Mouse (Mus musculus): ENCODE data around the gene Papss2. TPM values are rescaled to one million over a fixed set of nuclear protein-coding genes. Genes with fewer than 3 reads are reported as not detected.
A peak's percentile ranks its signal among the peaks of the same experiment; 100 is the strongest.

Gene Papss2
- polyA plus RNA-seq, 1 experiment from 2014 or later = 26.6 TPM

DNA sequence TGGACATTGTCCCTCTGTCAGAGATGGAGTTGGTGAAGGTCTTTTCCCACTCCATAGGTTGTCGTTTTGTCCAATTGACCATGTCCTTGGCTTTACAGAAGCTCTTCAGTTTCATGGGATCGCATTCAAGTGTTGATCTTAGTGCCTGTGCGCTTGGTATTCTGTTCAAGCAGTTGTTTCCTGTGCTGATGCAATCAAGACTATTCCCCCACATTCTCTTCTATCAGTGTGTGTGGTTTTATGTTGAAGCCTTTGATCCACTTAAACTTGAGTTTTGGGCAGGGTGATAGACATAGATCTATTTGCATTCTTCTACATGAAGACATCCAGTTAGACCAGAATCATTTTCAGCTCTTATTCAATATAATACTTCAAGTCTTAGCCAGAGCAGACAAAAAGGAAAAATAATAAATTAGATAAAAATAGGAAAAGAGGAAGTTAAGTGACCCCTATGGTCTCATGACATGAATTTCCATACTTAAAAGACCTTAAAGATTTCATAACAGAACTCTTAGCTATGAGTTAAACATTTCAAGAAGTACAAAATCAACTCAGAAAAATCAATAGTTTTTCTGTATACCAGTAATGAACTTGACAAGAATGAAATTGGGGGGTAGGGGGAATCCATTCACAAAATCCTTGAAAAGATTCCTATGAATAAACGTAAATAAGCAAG, 12.4 kb upstream of the Papss2 start:
- 0 out of 2 replicates have a peak, but pooled peaks cover 3% of the 10 kb centered on the region for H3K9me3 ChIP-seq (ENCODE audit: control insufficient read depth, low read length)
- H3K4me3 ChIP-seq (ENCODE audit: low read depth, low read length) = no peak overlapping the region
- no peaks in the 10 kb centered on the region for H3K4me1 ChIP-seq (ENCODE audit: control insufficient read depth, insufficient read depth, low read length)
- no peak overlapping the region for H3K4me2 ChIP-seq (ENCODE audit: low read depth, low read length)
- DNase-seq (ENCODE audit: low spot score) = no peak
- no peak for ATAC-seq (ENCODE audit: low read depth)
- 89% methylated on average over 4 of the region's 4 CpGs for WGBS
- H3K36me3 ChIP-seq (ENCODE audit: control insufficient read depth, insufficient read depth, low read length) = no peaks in the 10 kb centered on the region
- no peak overlapping the region for H3K27ac ChIP-seq (replicated peaks; ENCODE audit: low read depth, low read length)
- H3K9ac ChIP-seq (ENCODE audit: low read depth, low read length) = no peak overlapping the region
- H3K27me3 ChIP-seq (replicated peaks; ENCODE audit: control insufficient read depth, insufficient read depth, low read length) = no peaks in the 10 kb centered on the region

GRCm38 (mm10) chr19:32587727-32588126, 7.9 kb upstream of the Papss2 start:
- 62% methylated on average over 6 of the region's 6 CpGs for WGBS
- no peaks in the 10 kb centered on the region for H3K27me3 ChIP-seq (replicated peaks; ENCODE audit: control insufficient read depth, insufficient read depth, low read length)
- no peaks in the 10 kb centered on the region for H3K36me3 ChIP-seq (ENCODE audit: control insufficient read depth, insufficient read depth, low read length)
- 0 out of 2 replicates have a peak, but pooled peaks cover 3% of the 10 kb centered on the region for H3K9me3 ChIP-seq (ENCODE audit: control insufficient read depth, low read length)
- H3K4me2 ChIP-seq (ENCODE audit: low read depth, low read length) = no peak overlapping the region
- no peak overlapping the region for H3K4me3 ChIP-seq (ENCODE audit: low read depth, low read length)
- no peaks in the 10 kb centered on the region for H3K4me1 ChIP-seq (ENCODE audit: control insufficient read depth, insufficient read depth, low read length)
- no peak for ATAC-seq (ENCODE audit: low read depth)
- no peak for DNase-seq (ENCODE audit: low spot score)
- no peak overlapping the region for H3K27ac ChIP-seq (replicated peaks; ENCODE audit: low read depth, low read length)
- no peak overlapping the region for H3K9ac ChIP-seq (ENCODE audit: low read depth, low read length)

DNA sequence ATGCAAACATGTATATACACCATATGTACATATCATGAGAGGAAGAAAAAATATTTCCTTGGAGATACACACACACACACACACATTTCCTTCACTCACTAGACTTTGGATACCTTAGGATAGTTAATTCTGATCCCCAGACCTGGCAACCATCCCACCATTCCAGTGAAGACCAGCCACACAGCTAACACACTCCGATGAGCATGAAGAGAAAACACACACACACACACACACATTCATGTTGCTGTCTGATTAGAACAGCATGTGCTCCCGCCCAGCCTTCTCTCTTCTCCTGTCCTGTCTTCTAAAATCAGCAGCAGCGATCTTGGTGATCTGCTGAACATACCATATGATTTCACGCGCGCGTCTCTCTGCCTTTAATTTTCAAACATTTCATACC, 2.8 kb upstream of the Papss2 start:
- H3K27me3 ChIP-seq (replicated peaks; ENCODE audit: control insufficient read depth, insufficient read depth, low read length) = peaks cover 18% of the 10 kb centered on the region
- ATAC-seq (ENCODE audit: low read depth) = no peak; the same call in 1 of the 2 replicates
- no peaks in the 10 kb centered on the region for H3K36me3 ChIP-seq (ENCODE audit: control insufficient read depth, insufficient read depth, low read length)
- no peak overlapping the region for H3K4me3 ChIP-seq (ENCODE audit: low read depth, low read length)
- H3K27ac ChIP-seq (replicated peaks; ENCODE audit: low read depth, low read length) = no peak overlapping the region
- no peak overlapping the region for H3K4me2 ChIP-seq (ENCODE audit: low read depth, low read length)
- H3K4me1 ChIP-seq (ENCODE audit: control insufficient read depth, insufficient read depth, low read length) = peaks cover 4% of the 10 kb centered on the region
- H3K9me3 ChIP-seq (ENCODE audit: control insufficient read depth, low read length) = no peaks in the 10 kb centered on the region
- DNase-seq (ENCODE audit: low spot score) = peak; percentile 61
- 67% methylated on average over 7 of the region's 7 CpGs for WGBS
- H3K9ac ChIP-seq (ENCODE audit: low read depth, low read length) = no peak overlapping the region

DNA sequence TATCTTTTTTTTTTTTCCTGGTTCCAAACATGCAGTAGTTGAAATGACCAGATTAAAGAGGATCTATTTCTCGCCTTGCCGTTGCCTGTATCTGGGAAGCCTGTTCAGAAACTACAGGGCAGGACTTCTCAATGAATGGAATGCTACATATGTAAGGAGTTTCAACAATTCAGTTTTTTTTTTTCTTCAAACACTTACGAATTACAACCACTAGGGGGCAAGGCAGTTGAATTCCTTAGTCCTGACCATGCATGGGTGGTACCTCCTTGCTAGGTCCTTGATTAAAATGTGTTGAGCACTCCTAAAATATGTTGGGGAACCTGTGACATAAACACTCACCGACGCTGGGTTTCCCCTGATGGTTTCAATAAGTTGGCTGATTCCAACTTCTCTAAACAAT, 1.7 kb upstream of the Papss2 start:
- WGBS = 72% methylated on average over 5 of the region's 5 CpGs
- Histone ChIP-seq H3K9ac (ENCODE audit: low read depth, low read length) (no peak overlapping the region), H3K36me3 (ENCODE audit: control insufficient read depth, insufficient read depth, low read length) (no peaks in the 10 kb centered on the region), H3K27me3 (replicated peaks; ENCODE audit: control insufficient read depth, insufficient read depth, low read length) (peaks cover 18% of the 10 kb centered on the region), H3K4me2 (ENCODE audit: low read depth, low read length) (no peak overlapping the region), H3K4me1 (ENCODE audit: control insufficient read depth, insufficient read depth, low read length) (peaks cover 4% of the 10 kb centered on the region), H3K27ac (replicated peaks; ENCODE audit: low read depth, low read length) (no peak overlapping the region), H3K4me3 (ENCODE audit: low read depth, low read length) (no peak overlapping the region), H3K9me3 (ENCODE audit: control insufficient read depth, low read length) (no peaks in the 10 kb centered on the region)
- DNase-seq (ENCODE audit: low spot score) (no peak), ATAC-seq (ENCODE audit: low read depth) (no peak)

DNA sequence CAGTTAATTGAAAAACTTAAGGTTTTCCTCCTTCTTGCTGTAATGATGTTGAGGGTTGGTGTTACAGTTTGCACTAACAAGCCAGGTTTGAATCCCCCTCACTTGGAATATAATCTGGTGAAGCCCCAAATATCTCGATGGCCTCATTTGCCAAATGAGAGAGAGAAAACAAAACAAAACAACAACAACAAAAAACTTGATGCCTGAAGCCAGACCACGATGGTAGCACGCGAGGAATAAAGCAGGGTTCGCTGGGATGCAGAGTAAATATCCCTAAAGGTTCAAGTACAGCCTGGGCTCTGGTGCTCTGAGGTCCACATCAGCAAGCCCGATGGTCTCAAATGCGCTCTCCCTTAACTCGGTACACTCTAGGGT, 472 bp upstream of the Papss2 start:
- H3K9ac ChIP-seq (ENCODE audit: low read depth, low read length) = peak overlapping the region; percentile 77
- no peaks in the 10 kb centered on the region for H3K36me3 ChIP-seq (ENCODE audit: control insufficient read depth, insufficient read depth, low read length)
- no peak for ATAC-seq (ENCODE audit: low read depth)
- peak overlapping the region; percentile 33; the same call in 1 of the 2 replicates for H3K27ac ChIP-seq (replicated peaks; ENCODE audit: low read depth, low read length)
- WGBS = 22% methylated on average over 8 of the region's 8 CpGs
- peaks cover 4% of the 10 kb centered on the region for H3K4me1 ChIP-seq (ENCODE audit: control insufficient read depth, insufficient read depth, low read length)
- DNase-seq (ENCODE audit: low spot score) = no peak
- peak overlapping the region; percentile 46 for H3K4me3 ChIP-seq (ENCODE audit: low read depth, low read length)
- H3K27me3 ChIP-seq (replicated peaks; ENCODE audit: control insufficient read depth, insufficient read depth, low read length) = peaks cover 18% of the 10 kb centered on the region
- H3K4me2 ChIP-seq (ENCODE audit: low read depth, low read length) = peak overlapping the region; percentile 64
- H3K9me3 ChIP-seq (ENCODE audit: control insufficient read depth, low read length) = no peaks in the 10 kb centered on the region

DNA sequence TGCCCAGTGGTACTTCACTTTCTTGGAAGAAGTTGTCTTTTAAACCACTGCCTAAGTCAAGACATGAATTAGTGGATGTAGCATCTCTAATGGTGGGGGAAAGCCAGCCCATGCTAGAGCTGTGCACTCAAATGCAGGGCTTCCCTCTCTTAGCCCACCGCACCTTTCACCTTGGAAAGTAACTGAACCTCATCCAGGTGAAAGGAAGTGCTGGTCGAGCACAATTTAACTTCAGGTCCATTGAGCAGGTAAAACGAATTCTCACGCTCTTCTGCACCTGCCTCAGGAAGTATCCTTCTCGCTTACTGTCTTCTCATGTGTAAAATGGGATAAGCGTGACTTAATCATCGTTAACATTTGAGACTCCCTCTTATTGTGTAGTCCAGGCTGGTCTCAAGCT, 3.4 kb downstream of the Papss2 start:
- DNase-seq (ENCODE audit: low spot score) (peak; percentile 40), ATAC-seq (ENCODE audit: low read depth) (peak; percentile 62; the same call in 1 of the 2 replicates)
- 79% methylated on average over 7 of the region's 7 CpGs for WGBS
- no peak overlapping the region for H3K9ac ChIP-seq (ENCODE audit: low read depth, low read length)
- no peaks in the 10 kb centered on the region for H3K36me3 ChIP-seq (ENCODE audit: control insufficient read depth, insufficient read depth, low read length)
- H3K27me3 ChIP-seq (replicated peaks; ENCODE audit: control insufficient read depth, insufficient read depth, low read length) = peaks cover 18% of the 10 kb centered on the region
- H3K27ac ChIP-seq (replicated peaks; ENCODE audit: low read depth, low read length) = no peak overlapping the region
- H3K9me3 ChIP-seq (ENCODE audit: control insufficient read depth, low read length) = no peaks in the 10 kb centered on the region
- H3K4me1 ChIP-seq (ENCODE audit: control insufficient read depth, insufficient read depth, low read length) = peaks cover 4% of the 10 kb centered on the region
- H3K4me2 ChIP-seq (ENCODE audit: low read depth, low read length) = no peak overlapping the region; the same call in 1 of the 2 replicates
- no peak overlapping the region for H3K4me3 ChIP-seq (ENCODE audit: low read depth, low read length)

- no peak overlapping the region; the same call in 1 of the 2 replicates for H3K4me2 ChIP-seq (ENCODE audit: low read depth, low read length)
These were observed 3.8 kb downstream of the Papss2 start for GRCm38 (mm10) chr19:32599436-32599835.

GRCm38 (mm10) chr19:32601033-32601770, 5.6 kb downstream of the Papss2 start:
- Histone ChIP-seq H3K36me3 (ENCODE audit: control insufficient read depth, insufficient read depth, low read length) (no peaks in the 10 kb centered on the region), H3K4me3 (ENCODE audit: low read depth, low read length) (no peak overlapping the region), H3K27ac (replicated peaks; ENCODE audit: low read depth, low read length) (no peak overlapping the region), H3K9me3 (ENCODE audit: control insufficient read depth, low read length) (no peaks in the 10 kb centered on the region), H3K4me1 (ENCODE audit: control insufficient read depth, insufficient read depth, low read length) (peaks cover 4% of the 10 kb centered on the region), H3K9ac (ENCODE audit: low read depth, low read length) (no peak overlapping the region), H3K27me3 (replicated peaks; ENCODE audit: control insufficient read depth, insufficient read depth, low read length) (peaks cover 10% of the 10 kb centered on the region), H3K4me2 (ENCODE audit: low read depth, low read length) (no peak overlapping the region)
- ATAC-seq (ENCODE audit: low read depth) = no peak
- 64% methylated on average over 6 of the region's 6 CpGs for WGBS
- no peak for DNase-seq (ENCODE audit: low spot score)

More at GRCm38 (mm10) chr19:32599436-32599835, 3.8 kb downstream of the Papss2 start:
- peaks cover 4% of the 10 kb centered on the region for H3K4me1 ChIP-seq (ENCODE audit: control insufficient read depth, insufficient read depth, low read length)
- H3K27ac ChIP-seq (replicated peaks; ENCODE audit: low read depth, low read length) = no peak overlapping the region
- ATAC-seq (ENCODE audit: low read depth) (no peak), DNase-seq (ENCODE audit: low spot score) (no peak)
- H3K9ac ChIP-seq (ENCODE audit: low read depth, low read length) = no peak overlapping the region
- no peaks in the 10 kb centered on the region for H3K9me3 ChIP-seq (ENCODE audit: control insufficient read depth, low read length)
- no peaks in the 10 kb centered on the region for H3K36me3 ChIP-seq (ENCODE audit: control insufficient read depth, insufficient read depth, low read length)
- peaks cover 18% of the 10 kb centered on the region for H3K27me3 ChIP-seq (replicated peaks; ENCODE audit: control insufficient read depth, insufficient read depth, low read length)
- no peak overlapping the region for H3K4me3 ChIP-seq (ENCODE audit: low read depth, low read length)
- 59% methylated on average over 5 of the region's 5 CpGs for WGBS
